Mouse (Mus musculus) adrenal gland, adult (tissue): Measurements from ENCODE around the gene Adcy6.

Experiments used
- DNase-seq, 2 experiments: peaks; one replicate each; pipeline ENCODE4 v3.0.0; 2022 to 2023; ENCODE audit warnings: low spot score in 1 of 2; ENCODE audit not compliant: inconsistent age in 2 of 2

Adcy6 gene

GRCm38 (mm10) chr15:98628589-98629254, 18.8 kb upstream of the Adcy6 start:
- peak in 1 of 2 experiments; percentile 24 for DNase-seq

GRCm38 (mm10) chr15:98626487-98627212, 16.8 kb upstream of the Adcy6 start:
- DNase-seq, result no peak

GRCm38 (mm10) chr15:98626078-98626477, 16.2 kb upstream of the Adcy6 start:
- no peak for DNase-seq

GRCm38 (mm10) chr15:98623361-98623821, 13.5 kb upstream of the Adcy6 start:
- DNase-seq, result no peak

GRCm38 (mm10) chr15:98622721-98623120, 12.8 kb upstream of the Adcy6 start:
- no peak for DNase-seq

GRCm38 (mm10) chr15:98622199-98622598, 12.3 kb upstream of the Adcy6 start:
- DNase-seq, result no peak

GRCm38 (mm10) chr15:98617176-98617537, 7.3 kb upstream of the Adcy6 start:
- peak; percentile 72 to 94 for DNase-seq

GRCm38 (mm10) chr15:98616362-98617175, 6.7 kb upstream of the Adcy6 start:
- peak in 1 of 2 experiments; percentile 53 for DNase-seq

- DNase-seq, result no peak
These were observed 5.9 kb upstream of the Adcy6 start for GRCm38 (mm10) chr15:98615751-98616150.

GRCm38 (mm10) chr15:98614971-98615370, 5.1 kb upstream of the Adcy6 start:
- no peak for DNase-seq

- peak; percentile 29 to 58 for DNase-seq
These were observed 4.7 kb upstream of the Adcy6 start for GRCm38 (mm10) chr15:98614551-98614950.

- no peak for DNase-seq
These were observed 2.4 kb upstream of the Adcy6 start for GRCm38 (mm10) chr15:98612229-98612628.

GRCm38 (mm10) chr15:98610131-98610633, 306 bp upstream of the Adcy6 start:
- no peak for DNase-seq

GRCm38 (mm10) chr15:98608784-98609250, 1.1 kb downstream of the Adcy6 start:
- peak; percentile 38 to 71 for DNase-seq

- peak; percentile 27 to 71 for DNase-seq
These were observed 1.7 kb downstream of the Adcy6 start for GRCm38 (mm10) chr15:98608058-98608783.

GRCm38 (mm10) chr15:98607557-98607956, 2.3 kb downstream of the Adcy6 start:
- peak; percentile 68 to 79 for DNase-seq

- DNase-seq, result peak in 1 of 2 experiments; percentile 31
These were observed 3.1 kb downstream of the Adcy6 start for GRCm38 (mm10) chr15:98606739-98607138.

GRCm38 (mm10) chr15:98606051-98606536, 3.8 kb downstream of the Adcy6 start:
- peak in 1 of 2 experiments; percentile 24 for DNase-seq

GRCm38 (mm10) chr15:98604041-98604575, 5.8 kb downstream of the Adcy6 start:
- DNase-seq, result no peak

- DNase-seq, result no peak
These were observed 6.9 kb downstream of the Adcy6 start for GRCm38 (mm10) chr15:98602921-98603458.
